Mouse (Mus musculus) olfactory bulb, adult 2 months (tissue): ENCODE data around the gene Fam89b.

Source experiments
- CTCF ChIP-seq: fragments of 200-500 bp; IDR thresholded peaks from 2 replicates; pipeline ENCODE4 v1.5.1; 2012; ENCODE audit warnings: low read depth, mild to moderate bottlenecking, low read length, moderate library complexity; ENCODE audit not compliant: insufficient read depth
- POLR2A ChIP-seq: fragments of 200-500 bp; IDR thresholded peaks from 2 replicates; pipeline ENCODE4 v1.6.1; 2012; ENCODE audit warnings: mild to moderate bottlenecking, low read depth, low read length, moderate library complexity; ENCODE audit not compliant: insufficient read depth

DNA sequence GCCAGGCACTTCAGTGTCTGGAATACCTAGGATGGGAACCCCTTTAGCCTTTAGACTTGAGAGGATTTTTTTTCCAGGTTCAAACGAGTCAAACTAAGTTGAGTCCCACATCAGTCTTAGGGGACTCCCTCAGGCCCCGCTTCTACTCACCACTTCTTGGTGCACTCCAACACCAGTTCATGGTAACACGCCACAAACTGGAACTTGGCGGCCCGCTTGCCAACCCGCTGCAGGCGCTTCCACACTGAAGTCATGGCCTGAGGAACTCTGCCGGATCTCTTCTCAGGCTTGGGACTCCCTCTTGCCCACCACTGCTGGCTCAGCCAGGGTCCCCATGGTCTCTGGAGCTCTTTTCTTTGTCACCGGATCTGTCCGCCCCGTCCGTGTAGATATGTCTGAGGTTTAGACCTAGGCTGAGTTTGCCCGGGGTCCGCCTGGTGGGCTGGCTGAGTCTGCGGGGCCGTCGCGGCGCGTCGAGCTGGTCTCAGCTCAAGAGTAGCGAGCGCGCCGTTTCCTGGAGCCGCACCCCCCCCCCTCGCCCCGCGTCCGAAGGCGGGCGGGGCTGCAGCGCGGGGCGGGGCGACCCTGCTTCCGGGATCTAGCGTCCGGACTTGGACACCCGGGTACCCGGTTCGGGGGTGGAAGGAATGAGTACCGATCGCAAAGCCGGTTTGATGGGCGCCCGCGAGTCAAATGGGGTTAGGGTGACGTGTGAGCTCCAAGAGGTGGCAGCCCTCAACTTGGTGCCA is 3.5 kb downstream of the Fam89b start, which contains the start of gene Ehbp1l1:
- TF ChIP-seq CTCF = no peak
- TF ChIP-seq POLR2A = no peak
